Mouse (Mus musculus) MEL (cell line): ENCODE data around the gene S100a13.

Experiments used
- CHD2 ChIP-seq: IDR thresholded peaks from 2 replicates; pipeline ENCODE4 v1.6.1; 2011; ENCODE audit warnings: low read length, improper control_type of control experiment
- E2F4 ChIP-seq: IDR thresholded peaks from 2 replicates; pipeline ENCODE4 v1.6.1; 2011; ENCODE audit warnings: low read depth, low read length, improper control_type of control experiment, borderline replicate concordance
- GATA1 ChIP-seq: IDR thresholded peaks from 2 replicates; pipeline ENCODE4 v1.6.1; 2011; ENCODE audit warnings: low read depth, low read length, improper control_type of control experiment
- MAFK ChIP-seq: IDR thresholded peaks from 2 replicates; pipeline ENCODE4 v1.6.1; 2011; ENCODE audit warnings: low read depth, mild to moderate bottlenecking, low read length, improper control_type of control experiment, borderline replicate concordance
- POLR2A ChIP-seq, 2 experiments: IDR thresholded peaks; 2 replicates each; pipeline ENCODE4 v1.6.1; 2011 to 2012; ENCODE audit warnings: low read length in 2 of 2, mild to moderate bottlenecking in 2 of 2, control low read depth in 1 of 2, improper control_type of control experiment in 1 of 2, low read depth in 1 of 2, moderate library complexity in 1 of 2; ENCODE audit not compliant: control insufficient read depth in 1 of 2, insufficient read depth in 1 of 2, poor library complexity in 1 of 2
- POLR2AphosphoS2 ChIP-seq: IDR thresholded peaks from 2 replicates; pipeline ENCODE4 v1.6.1; 2011; ENCODE audit warnings: low read length, improper control_type of control experiment
- ZMIZ1 ChIP-seq: IDR thresholded peaks from 2 replicates; pipeline ENCODE4 v1.6.1; 2012; ENCODE audit warnings: low read depth, mild to moderate bottlenecking, inconsistent platforms, low read length, improper control_type of control experiment, moderate library complexity

- TF ChIP-seq MAFK (no peak), ZMIZ1 (no peak), POLR2A (IDR thresholded peaks at IDR 0.05; ENCODE audit: control insufficient read depth in 1 of 2, insufficient read depth in 1 of 2, low read depth in 1 of 2, low read length in 2 of 2, poor library complexity in 1 of 2) (no peak), GATA1 (no peak), E2F4 (no peak), POLR2AphosphoS2 (no peak), CHD2 (no peak)
Measured at GRCm38 (mm10) chr3:90552231-90552630, 38.0 kb downstream of the S100a13 start.
